Mouse (Mus musculus): ENCODE measurements around the gene Msl1.

- TF ChIP-seq CTCF (IDR thresholded peaks at IDR 0.05; ENCODE audit: borderline replicate concordance, insufficient read depth, low read length) (no peak), POLR2A (IDR thresholded peaks at IDR 0.05; ENCODE audit: low read depth, low read length) (0 out of 2 replicates have a peak, but pooled peaks have one; percentile 28)
Measured at GRCm38 (mm10) chr11:98773635-98774295, 21.6 kb upstream of the Msl1 start.
